Mouse (Mus musculus) hindbrain, postnatal 0 days (tissue): ENCODE results near the gene Hnrnpc. TPM values are rescaled to one million over a fixed set of nuclear protein-coding genes. Genes with fewer than 3 reads are reported as not detected.

ENCODE experiments used
- ATAC-seq: fragments of 200-750 bp; cut with Nextera tagmentation; 2 replicates; pipeline ENCODE4 v1.8.0; 2017; ENCODE audit warnings: mild to moderate bottlenecking, moderate TSS enrichment, moderate library complexity
- DNase-seq: peaks from one replicate; pipeline ENCODE4 v3.0.0-alpha.2; 2015; ENCODE audit warnings: low spot score
- H3K27ac ChIP-seq: fragments of 300-500 bp; sonication (generic); 2 replicates; pipeline ENCODE4 v1.5.1; 2014; ENCODE audit warnings: mild to moderate bottlenecking
- H3K27me3 ChIP-seq: fragments of 300-500 bp; sonication (generic); 2 replicates; pipeline ENCODE4 v1.6.1; 2014; ENCODE audit warnings: low read length, mixed read lengths; ENCODE audit not compliant: insufficient read depth
- H3K36me3 ChIP-seq: fragments of 300-500 bp; sonication (generic); 2 replicates; pipeline ENCODE4 v1.6.1; 2014; ENCODE audit warnings: low read length, mixed read lengths; ENCODE audit not compliant: insufficient read depth
- H3K4me1 ChIP-seq: fragments of 300-500 bp; sonication (generic); 2 replicates; pipeline ENCODE4 v1.6.1; 2014; ENCODE audit warnings: antibody characterized with exemption, low read length, mixed read lengths; ENCODE audit not compliant: insufficient read depth
- H3K4me2 ChIP-seq: fragments of 300-500 bp; sonication (generic); 2 replicates; pipeline ENCODE4 v1.6.1; 2014; ENCODE audit warnings: low read depth, mild to moderate bottlenecking, low read length, moderate library complexity, mixed read lengths
- H3K4me3 ChIP-seq: fragments of 300-500 bp; sonication (generic); 2 replicates; pipeline ENCODE4 v1.5.1; 2014; ENCODE audit warnings: low read length
- H3K9ac ChIP-seq: fragments of 300-500 bp; sonication (generic); replicated peaks from 2 replicates; pipeline ENCODE4 v1.6.1; 2014; ENCODE audit warnings: mild to moderate bottlenecking, low read length, moderate library complexity, mixed read lengths
- H3K9me3 ChIP-seq: fragments of 300-500 bp; sonication (generic); 2 replicates; pipeline ENCODE4 v1.6.1; 2016; ENCODE audit warnings: low read length, mixed read lengths
- CTCF ChIP-seq: IDR thresholded peaks from 2 replicates; pipeline ENCODE4 v1.5.1; 2016; ENCODE audit warnings: antibody characterized with exemption, control low read depth, low read depth
- WGBS: fragments of 180-500 bp; shearing (Covaris S2); extraction: QIAGEN DNeasy Blood & Tissue Kit; methylation state at CpG from one replicate; pipeline ENCODE4 v1.1.7; 2014; 5-methylcytosine and 5-hydroxymethylcytosine counted together
- polyA plus RNA-seq: library from polyadenylated mRNA; unstranded; fragments of >200 nt; fragmentation: Nextera tagmentation; extraction: Ambion mirVana; gene quantifications from 2 replicates; pipeline ENCODE4 v1.2.1, GENCODE M21; 2015
- total RNA-seq: library from RNA; depleted of rRNA; stranded (reverse); fragments of >200 nt; gene quantifications from 2 replicates; pipeline ENCODE4 v1.2.3, GENCODE M21; 2014; rRNA removed

The Hnrnpc gene
- total RNA-seq (69.5 and 78.6 TPM in 2 replicates), polyA plus RNA-seq (285 and 291 TPM in 2 replicates)

- H3K9ac ChIP-seq: peak within 1 kb of the TSS; percentile 94
- H3K4me1 ChIP-seq: 0 out of 2 replicates have a peak, but pooled peaks cover 5% of the 10 kb centered on the region
- peak within 1 kb of the TSS; percentile 98 for H3K4me3 ChIP-seq
- DNase-seq: peak; percentile 100
- H3K27me3 ChIP-seq: no peaks in the 10 kb centered on the region
- H3K36me3 ChIP-seq: no peaks in the 10 kb centered on the region
- H3K4me2 ChIP-seq: peak within 1 kb of the TSS; percentile 65
- ATAC-seq: peak; percentile 98
- under 1% methylated on average over 50 of the region's 50 CpGs for WGBS
- H3K27ac ChIP-seq: peak within 1 kb of the TSS; percentile 98
- no peaks in the 10 kb centered on the region for H3K9me3 ChIP-seq
- TF ChIP-seq CTCF: no peak
Observed at GRCm38 (mm10) chr14:52103856-52104676, at the start of gene Hnrnpc. Gene Hnrnpc (minus strand): TSS chr14:52104028.

GRCm38 (mm10) chr14:52152613-52153012 lies 48.8 kb upstream of the Hnrnpc start:
- no peak overlapping the region for H3K9ac ChIP-seq
- H3K36me3 ChIP-seq: no peaks in the 10 kb centered on the region
- no peak overlapping the region for H3K4me2 ChIP-seq
- H3K27me3 ChIP-seq: no peaks in the 10 kb centered on the region
- ATAC-seq (no peak), DNase-seq (no peak)
- 25% methylated on average over 3 of the region's 3 CpGs for WGBS
- H3K4me3 ChIP-seq: no peak overlapping the region
- H3K4me1 ChIP-seq: no peaks in the 10 kb centered on the region
- H3K27ac ChIP-seq: 0 out of 2 replicates have a peak overlapping the region, but pooled peaks have one; percentile 61
- no peaks in the 10 kb centered on the region for H3K9me3 ChIP-seq
- no peak for TF ChIP-seq CTCF

- TF ChIP-seq CTCF: no peak
- Histone ChIP-seq H3K27me3 (no peaks in the 10 kb centered on the region), H3K27ac (peak overlapping the region; percentile 61; the same call in 1 of the 2 replicates), H3K36me3 (no peaks in the 10 kb centered on the region), H3K9me3 (no peaks in the 10 kb centered on the region), H3K4me2 (peak overlapping the region; percentile 22; the same call in 1 of the 2 replicates), H3K9ac (no peak overlapping the region), H3K4me3 (no peak overlapping the region), H3K4me1 (no peaks in the 10 kb centered on the region)
- peak; percentile 43 for DNase-seq
- 21% methylated on average over 7 of the region's 7 CpGs for WGBS
- peak; percentile 74 for ATAC-seq
Observed at GRCm38 (mm10) chr14:52152179-52152578, 48.4 kb upstream of the Hnrnpc start.

- 53% methylated on average over 4 of the region's 4 CpGs for WGBS
- no peak for TF ChIP-seq CTCF
- ATAC-seq (no peak), DNase-seq (no peak)
- no peak overlapping the region for H3K9ac ChIP-seq
- no peaks in the 10 kb centered on the region for H3K36me3 ChIP-seq
- no peaks in the 10 kb centered on the region for H3K27me3 ChIP-seq
- H3K4me2 ChIP-seq: no peak overlapping the region
- no peaks in the 10 kb centered on the region for H3K4me1 ChIP-seq
- H3K4me3 ChIP-seq: no peak overlapping the region
- no peak overlapping the region for H3K27ac ChIP-seq
- no peaks in the 10 kb centered on the region for H3K9me3 ChIP-seq
Observed at GRCm38 (mm10) chr14:52149888-52150287, 46.1 kb upstream of the Hnrnpc start.

- ATAC-seq (no peak), DNase-seq (peak; percentile 5)
- no peak overlapping the region for H3K9ac ChIP-seq
- no peaks in the 10 kb centered on the region for H3K4me1 ChIP-seq
- H3K9me3 ChIP-seq: no peaks in the 10 kb centered on the region
- no peaks in the 10 kb centered on the region for H3K36me3 ChIP-seq
- no peak overlapping the region for H3K27ac ChIP-seq
- 60% methylated on average over 4 of the region's 4 CpGs for WGBS
- TF ChIP-seq CTCF: peak; percentile 38
- H3K4me3 ChIP-seq: no peak overlapping the region
- H3K27me3 ChIP-seq: no peaks in the 10 kb centered on the region
- no peak overlapping the region for H3K4me2 ChIP-seq
Observed at GRCm38 (mm10) chr14:52146540-52146939, 42.7 kb upstream of the Hnrnpc start.

- Histone ChIP-seq H3K4me2 (no peak overlapping the region), H3K27me3 (no peaks in the 10 kb centered on the region), H3K9me3 (no peaks in the 10 kb centered on the region), H3K36me3 (no peaks in the 10 kb centered on the region), H3K4me1 (no peaks in the 10 kb centered on the region), H3K27ac (no peak overlapping the region), H3K9ac (no peak overlapping the region), H3K4me3 (no peak overlapping the region)
- ATAC-seq (no peak), DNase-seq (no peak)
- no peak for TF ChIP-seq CTCF
- WGBS: 76% methylated on average over 4 of the region's 4 CpGs
Observed at GRCm38 (mm10) chr14:52144165-52144564, 40.3 kb upstream of the Hnrnpc start.
